Mouse (Mus musculus): ENCODE data around the gene Wdr20. TPM values are rescaled to one million over a fixed set of nuclear protein-coding genes. Genes with fewer than 3 reads are reported as not detected.

Wdr20 gene
- polyA plus RNA-seq, 1 experiment from 2014 or later = 27.1 TPM

GRCm38 (mm10) chr12:110808430-110808829, 70.7 kb downstream of the Wdr20 start:
- no peak overlapping the region for H3K4me2 ChIP-seq
- peaks cover 30% of the 10 kb centered on the region; the same call in 1 of the 2 replicates for H3K36me3 ChIP-seq
- peaks cover 27% of the 10 kb centered on the region for H3K4me1 ChIP-seq (replicated peaks)
- WGBS = 23% methylated on average over 10 of the region's 10 CpGs
- 0 out of 2 replicates have a peak, but pooled peaks have one; percentile 29 for ATAC-seq (ENCODE audit: low read depth)
- H3K4me3 ChIP-seq = no peak overlapping the region
- H3K9ac ChIP-seq = no peak overlapping the region
- no peaks in the 10 kb centered on the region for H3K27me3 ChIP-seq
- H3K27ac ChIP-seq (replicated peaks) = no peak overlapping the region
- no peaks in the 10 kb centered on the region for H3K9me3 ChIP-seq

DNA sequence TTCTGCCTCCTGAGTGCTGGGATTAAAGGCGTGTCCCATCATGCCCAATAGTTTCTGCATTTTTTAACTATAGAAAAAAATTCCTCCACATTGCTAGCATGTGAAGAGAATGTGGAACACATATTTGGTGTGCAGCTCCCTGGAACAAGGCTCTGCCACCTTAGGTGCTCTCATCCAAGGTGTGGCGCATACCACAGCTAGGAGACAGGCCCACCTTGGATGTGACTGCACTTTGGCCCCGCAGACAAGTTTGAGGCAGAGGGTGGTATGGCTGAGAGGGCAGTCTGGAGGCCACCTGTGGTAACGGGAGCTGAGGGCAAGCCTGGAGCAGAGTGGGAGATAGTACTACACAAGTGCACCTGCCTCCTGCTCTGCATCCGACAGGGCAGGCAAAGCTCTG, 71.1 kb downstream of the Wdr20 start:
- 86% methylated on average over 5 of the region's 5 CpGs for WGBS
- no peaks in the 10 kb centered on the region for H3K27me3 ChIP-seq
- no peak for ATAC-seq (ENCODE audit: low read depth)
- H3K9me3 ChIP-seq = no peaks in the 10 kb centered on the region
- H3K9ac ChIP-seq = no peak overlapping the region
- peaks cover 27% of the 10 kb centered on the region for H3K4me1 ChIP-seq (replicated peaks)
- peaks cover 34% of the 10 kb centered on the region; the same call in 1 of the 2 replicates for H3K36me3 ChIP-seq
- no peak overlapping the region for H3K4me3 ChIP-seq
- no peak overlapping the region for H3K4me2 ChIP-seq
- no peak overlapping the region for H3K27ac ChIP-seq (replicated peaks)

DNA sequence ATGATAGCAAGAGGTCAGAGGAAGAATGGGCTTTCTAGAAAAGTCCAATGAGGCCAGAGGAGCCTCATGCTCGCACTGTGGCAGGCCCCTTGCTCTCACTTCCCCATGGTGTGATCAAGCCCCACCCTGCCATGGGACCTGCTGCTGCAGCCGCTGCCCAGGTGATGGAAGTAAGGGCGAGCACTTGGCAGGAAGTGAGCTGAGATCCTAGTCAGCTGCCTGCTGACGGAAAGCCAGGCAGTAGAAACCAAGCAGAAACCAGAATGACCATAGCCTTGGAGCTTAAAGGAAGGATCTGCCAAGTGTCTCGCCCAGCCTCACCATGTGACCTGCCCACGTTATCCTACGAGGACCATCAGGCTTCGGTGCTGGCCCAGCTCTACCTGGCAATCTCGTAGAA, 75.4 kb downstream of the Wdr20 start:
- H3K27me3 ChIP-seq = no peaks in the 10 kb centered on the region
- peaks cover 9% of the 10 kb centered on the region for H3K4me1 ChIP-seq (replicated peaks)
- H3K36me3 ChIP-seq = peaks cover 23% of the 10 kb centered on the region; the same call in 1 of the 2 replicates
- no peak overlapping the region for H3K4me3 ChIP-seq
- no peak overlapping the region for H3K27ac ChIP-seq (replicated peaks)
- no peak overlapping the region for H3K4me2 ChIP-seq
- no peak for ATAC-seq (ENCODE audit: low read depth)
- H3K9me3 ChIP-seq = no peaks in the 10 kb centered on the region
- 91% methylated on average over 9 of the region's 9 CpGs for WGBS
- no peak overlapping the region for H3K9ac ChIP-seq

DNA sequence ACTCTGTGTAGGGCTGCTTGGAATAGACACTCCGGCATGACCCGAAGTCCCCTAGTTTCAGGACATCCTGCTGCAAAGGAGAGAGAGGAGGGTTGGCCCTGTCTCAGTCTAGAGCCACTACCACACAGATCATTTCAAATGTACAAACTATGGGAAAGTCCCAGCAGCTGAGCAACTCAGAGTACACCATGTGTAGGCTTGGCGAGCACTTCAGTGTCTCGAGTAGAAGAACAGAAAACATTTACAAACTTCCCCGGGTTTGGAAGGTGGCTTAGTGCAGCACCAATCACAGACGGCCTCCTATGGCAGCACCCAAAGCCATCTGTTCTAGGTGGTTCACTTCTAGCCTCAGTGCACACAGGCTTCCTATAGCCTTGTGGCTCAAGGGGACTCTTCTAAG, 75.9 kb downstream of the Wdr20 start:
- Histone ChIP-seq H3K36me3 (peaks cover 23% of the 10 kb centered on the region; the same call in 1 of the 2 replicates), H3K4me3 (no peak overlapping the region), H3K4me2 (no peak overlapping the region), H3K9me3 (no peaks in the 10 kb centered on the region), H3K4me1 (replicated peaks) (peaks cover 4% of the 10 kb centered on the region; the same call in 1 of the 2 replicates), H3K27ac (replicated peaks) (no peak overlapping the region), H3K9ac (no peak overlapping the region), H3K27me3 (no peaks in the 10 kb centered on the region)
- WGBS = 95% methylated on average over 6 of the region's 6 CpGs
- no peak for ATAC-seq (ENCODE audit: low read depth)

- Histone ChIP-seq H3K4me3 (no peak overlapping the region), H3K9ac (no peak overlapping the region), H3K9me3 (no peaks in the 10 kb centered on the region), H3K27ac (replicated peaks) (no peak overlapping the region), H3K4me2 (no peak overlapping the region), H3K27me3 (no peaks in the 10 kb centered on the region), H3K36me3 (peaks cover 23% of the 10 kb centered on the region; the same call in 1 of the 2 replicates), H3K4me1 (replicated peaks) (no peaks in the 10 kb centered on the region)
- no peak for ATAC-seq (ENCODE audit: low read depth)
- 74% methylated on average over 17 of the region's 17 CpGs for WGBS
Measured at GRCm38 (mm10) chr12:110814924-110815323, 77.2 kb downstream of the Wdr20 start.

- WGBS = 87% methylated on average over 2 of the region's 2 CpGs
- no peak for ATAC-seq (ENCODE audit: low read depth)
- H3K4me1 ChIP-seq (replicated peaks) = no peaks in the 10 kb centered on the region
- H3K27ac ChIP-seq (replicated peaks) = no peak overlapping the region
- H3K4me3 ChIP-seq = no peak overlapping the region
- H3K36me3 ChIP-seq = peaks cover 18% of the 10 kb centered on the region; the same call in 1 of the 2 replicates
- no peaks in the 10 kb centered on the region for H3K27me3 ChIP-seq
- H3K4me2 ChIP-seq = no peak overlapping the region
- no peaks in the 10 kb centered on the region for H3K9me3 ChIP-seq
- H3K9ac ChIP-seq = no peak overlapping the region
Measured at GRCm38 (mm10) chr12:110816833-110817232, 79.1 kb downstream of the Wdr20 start.

GRCm38 (mm10) chr12:110819367-110819766, 81.6 kb downstream of the Wdr20 start:
- no peaks in the 10 kb centered on the region for H3K27me3 ChIP-seq
- no peak for ATAC-seq (ENCODE audit: low read depth)
- 83% methylated on average over 8 of the region's 8 CpGs for WGBS

DNA sequence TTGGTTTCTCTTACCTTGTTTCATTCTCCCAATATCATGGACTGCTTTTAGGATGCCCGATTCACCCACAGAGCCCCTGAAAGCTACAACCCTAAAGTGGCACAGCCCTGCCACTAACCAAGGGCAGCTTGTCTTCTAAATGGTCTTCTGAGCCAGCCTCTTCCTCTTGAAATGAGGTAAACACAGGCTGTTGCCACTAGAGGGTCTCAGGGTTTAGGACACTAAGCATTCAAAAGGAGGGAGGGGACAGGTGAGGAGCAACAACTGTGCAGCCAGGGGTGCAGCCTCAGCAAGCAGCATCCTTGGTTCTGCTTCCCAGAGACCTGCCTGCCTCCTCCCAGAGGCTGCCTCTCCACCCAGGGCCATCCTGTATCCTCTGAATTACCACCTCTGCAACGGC, 84.0 kb downstream of the Wdr20 start:
- Histone ChIP-seq H3K27ac (replicated peaks) (no peak overlapping the region), H3K4me2 (no peak overlapping the region), H3K9me3 (no peaks in the 10 kb centered on the region), H3K4me1 (replicated peaks) (no peaks in the 10 kb centered on the region), H3K9ac (no peak overlapping the region), H3K36me3 (no peaks in the 10 kb centered on the region), H3K27me3 (no peaks in the 10 kb centered on the region), H3K4me3 (no peak overlapping the region)
- 95% methylated on average over 2 of the region's 2 CpGs for WGBS
- ATAC-seq (ENCODE audit: low read depth) = no peak

More at GRCm38 (mm10) chr12:110819367-110819766, 81.6 kb downstream of the Wdr20 start:
- H3K4me3 ChIP-seq = no peak overlapping the region
- H3K4me2 ChIP-seq = no peak overlapping the region
- H3K36me3 ChIP-seq = no peaks in the 10 kb centered on the region
- no peaks in the 10 kb centered on the region for H3K4me1 ChIP-seq (replicated peaks)
- H3K9me3 ChIP-seq = no peaks in the 10 kb centered on the region
- no peak overlapping the region for H3K27ac ChIP-seq (replicated peaks)
- no peak overlapping the region for H3K9ac ChIP-seq

- Histone ChIP-seq H3K27me3 (no peaks in the 10 kb centered on the region), H3K9me3 (no peaks in the 10 kb centered on the region), H3K9ac (no peak overlapping the region), H3K4me3 (no peak overlapping the region), H3K4me2 (no peak overlapping the region), H3K4me1 (replicated peaks) (no peaks in the 10 kb centered on the region), H3K36me3 (no peaks in the 10 kb centered on the region), H3K27ac (replicated peaks) (no peak overlapping the region)
- no peak for ATAC-seq (ENCODE audit: low read depth)
- WGBS = 88% methylated on average over 7 of the region's 7 CpGs
Measured at GRCm38 (mm10) chr12:110822366-110822765, 84.6 kb downstream of the Wdr20 start.

- Histone ChIP-seq H3K4me1 (replicated peaks) (no peaks in the 10 kb centered on the region), H3K4me3 (no peak overlapping the region), H3K36me3 (no peaks in the 10 kb centered on the region), H3K4me2 (no peak overlapping the region), H3K9me3 (no peaks in the 10 kb centered on the region), H3K27me3 (no peaks in the 10 kb centered on the region), H3K9ac (no peak overlapping the region), H3K27ac (replicated peaks) (no peak overlapping the region)
- ATAC-seq (ENCODE audit: low read depth) = no peak
- WGBS = 94% methylated on average over 4 of the region's 4 CpGs
Measured at GRCm38 (mm10) chr12:110828908-110829307, 91.2 kb downstream of the Wdr20 start.

DNA sequence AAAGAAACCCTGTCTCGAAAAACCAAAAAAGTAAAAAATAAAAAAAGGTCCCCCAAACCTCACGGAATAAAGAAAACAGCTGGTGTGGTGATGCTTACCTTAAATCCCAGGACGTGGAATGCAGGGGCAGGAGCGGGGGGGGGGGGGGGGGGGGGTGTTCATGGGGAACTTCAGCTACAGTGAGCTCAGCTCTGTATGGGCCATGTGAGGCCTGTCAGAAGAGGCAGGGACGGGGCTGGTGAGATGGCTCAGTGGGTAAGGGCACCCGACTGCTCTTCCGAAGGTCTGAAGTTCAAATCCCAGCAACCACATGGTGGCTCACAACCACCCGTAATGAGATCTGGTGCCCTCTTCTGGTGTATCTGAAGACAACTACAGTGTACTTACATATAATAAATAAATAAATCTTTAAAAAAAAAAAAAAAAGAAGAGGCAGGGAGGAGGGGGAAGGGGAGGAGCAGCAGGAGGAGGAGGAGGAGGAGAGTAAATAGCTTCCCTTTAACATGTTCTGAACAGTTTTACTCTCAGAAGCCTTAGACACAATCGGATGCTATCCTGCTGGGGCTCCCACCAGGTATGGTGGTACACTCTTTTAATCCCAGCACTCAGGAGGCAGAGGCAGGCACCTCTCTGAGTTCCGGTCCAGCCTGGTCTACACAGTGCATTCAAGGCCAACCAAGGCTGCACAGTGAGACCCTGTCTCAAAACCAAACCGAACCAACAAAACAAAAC, 92.7 kb downstream of the Wdr20 start:
- no peak for ATAC-seq (ENCODE audit: low read depth)
- no peaks in the 10 kb centered on the region for H3K27me3 ChIP-seq
- H3K4me2 ChIP-seq = no peak overlapping the region
- H3K4me3 ChIP-seq = no peak overlapping the region
- no peaks in the 10 kb centered on the region for H3K36me3 ChIP-seq
- H3K4me1 ChIP-seq (replicated peaks) = 0 out of 2 replicates have a peak, but pooled peaks cover 4% of the 10 kb centered on the region
- H3K9ac ChIP-seq = no peak overlapping the region
- no peaks in the 10 kb centered on the region for H3K9me3 ChIP-seq
- WGBS = 86% methylated on average over 9 of the region's 11 CpGs
- no peak overlapping the region for H3K27ac ChIP-seq (replicated peaks)

DNA sequence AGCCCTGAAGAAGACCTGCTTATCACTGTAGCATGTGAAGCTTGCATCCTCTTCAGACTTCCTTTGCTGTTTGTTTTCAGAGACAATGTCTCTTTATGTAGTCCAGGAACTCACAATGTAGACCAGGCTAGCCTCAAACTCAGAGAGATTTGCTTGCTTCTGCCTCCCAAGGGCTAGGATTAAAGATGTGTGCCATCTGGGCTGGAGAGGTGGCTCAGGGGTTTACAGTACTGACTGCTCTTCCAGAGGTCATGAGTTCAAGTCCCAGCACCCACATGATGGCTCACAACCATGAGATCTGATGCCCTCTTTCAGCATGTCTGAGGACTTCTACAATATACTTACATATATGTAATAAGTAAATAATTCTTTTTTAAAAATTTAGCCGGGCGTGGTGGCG, 97.4 kb downstream of the Wdr20 start:
- Histone ChIP-seq H3K9me3 (no peaks in the 10 kb centered on the region), H3K4me2 (no peak overlapping the region), H3K4me1 (replicated peaks) (peaks cover 30% of the 10 kb centered on the region), H3K27me3 (no peaks in the 10 kb centered on the region), H3K27ac (replicated peaks) (no peak overlapping the region), H3K36me3 (no peaks in the 10 kb centered on the region), H3K9ac (no peak overlapping the region), H3K4me3 (no peak overlapping the region)
- no peak for ATAC-seq (ENCODE audit: low read depth)
- 99% methylated on average over 3 of the region's 3 CpGs for WGBS

DNA sequence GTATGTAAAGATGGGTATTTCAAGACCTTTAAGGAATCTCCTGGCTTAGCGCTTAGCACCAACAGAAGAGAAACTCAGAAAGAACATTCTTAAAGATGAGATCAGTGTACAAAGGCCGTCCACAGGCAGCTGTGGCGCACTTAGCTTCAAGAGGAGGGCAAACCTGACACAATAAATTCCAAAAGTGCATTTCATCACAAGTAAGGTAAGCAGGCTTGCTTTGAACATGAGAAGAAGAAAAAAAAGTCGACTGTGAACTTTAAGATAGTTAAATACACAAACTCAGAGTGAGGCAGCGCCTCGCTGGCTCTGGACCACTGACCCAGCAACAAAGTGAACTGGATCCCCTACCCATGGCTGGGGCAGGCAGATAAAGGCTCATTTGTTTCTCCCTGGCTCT, 99.0 kb downstream of the Wdr20 start:
- ATAC-seq (ENCODE audit: low read depth) = no peak
- H3K4me3 ChIP-seq = no peak overlapping the region
- H3K4me1 ChIP-seq (replicated peaks) = peaks cover 32% of the 10 kb centered on the region
- peak overlapping the region; percentile 84 for H3K27ac ChIP-seq (replicated peaks)
- H3K36me3 ChIP-seq = no peaks in the 10 kb centered on the region
- WGBS = 38% methylated on average over 6 of the region's 6 CpGs
- no peaks in the 10 kb centered on the region for H3K27me3 ChIP-seq
- H3K9ac ChIP-seq = peak overlapping the region; percentile 2; the same call in 1 of the 2 replicates
- H3K9me3 ChIP-seq = no peaks in the 10 kb centered on the region
- H3K4me2 ChIP-seq = peak overlapping the region; percentile 34
